Mouse (Mus musculus) intestine, postnatal 0 days (tissue): ENCODE measurements around the gene Sh3bgr. TPM values are rescaled to one million over a fixed set of nuclear protein-coding genes. Genes with fewer than 3 reads are reported as not detected.

ENCODE experiments used
- ATAC-seq: fragments of 200-750 bp; cut with Nextera tagmentation; 2 replicates; pipeline ENCODE4 v1.8.0; 2017; ENCODE audit warnings: mild to moderate bottlenecking, moderate TSS enrichment, moderate library complexity
- H3K27ac ChIP-seq: fragments of 300-500 bp; sonication (generic); 2 replicates; pipeline ENCODE4 v1.5.1; 2014; ENCODE audit warnings: mild to moderate bottlenecking, low read depth, low read length, moderate library complexity
- H3K27me3 ChIP-seq: fragments of 300-500 bp; sonication (generic); replicated peaks from 2 replicates; pipeline ENCODE4 v1.6.1; 2014; ENCODE audit warnings: low read length, mixed read lengths; ENCODE audit not compliant: control insufficient read depth, insufficient read depth
- H3K36me3 ChIP-seq: fragments of 300-500 bp; sonication (generic); 2 replicates; pipeline ENCODE4 v1.6.1; 2014; ENCODE audit warnings: mild to moderate bottlenecking, moderate library complexity; ENCODE audit not compliant: control insufficient read depth, insufficient read depth
- H3K4me1 ChIP-seq: fragments of 300-500 bp; sonication (generic); replicated peaks from 2 replicates; pipeline ENCODE4 v1.6.1; 2014; ENCODE audit warnings: antibody characterized with exemption, low read length, mixed read lengths; ENCODE audit not compliant: control insufficient read depth, insufficient read depth
- H3K4me2 ChIP-seq: fragments of 300-500 bp; sonication (generic); replicated peaks from 2 replicates; pipeline ENCODE4 v1.6.1; 2014; ENCODE audit warnings: low read depth, mild to moderate bottlenecking, moderate library complexity
- H3K4me3 ChIP-seq: fragments of 300-500 bp; sonication (generic); 2 replicates; pipeline ENCODE4 v1.5.1; 2014; ENCODE audit warnings: low read depth, low read length
- H3K9ac ChIP-seq: fragments of 300-500 bp; sonication (generic); 2 replicates; pipeline ENCODE4 v1.6.1; 2014; ENCODE audit warnings: mild to moderate bottlenecking, low read depth, low read length
- H3K9me3 ChIP-seq: fragments of 300-500 bp; sonication (generic); 2 replicates; pipeline ENCODE4 v1.6.1; 2016; ENCODE audit warnings: mixed run types; ENCODE audit not compliant: control insufficient read depth
- CTCF ChIP-seq: sonication (generic); IDR thresholded peaks from 2 replicates; pipeline ENCODE4 v1.5.1; 2016; ENCODE audit warnings: low read depth, mild to moderate bottlenecking, control low read depth, antibody characterized with exemption, moderate library complexity
- WGBS: fragments of 180-500 bp; shearing (Covaris S2); extraction: QIAGEN DNeasy Blood & Tissue Kit; methylation state at CpG from one replicate; pipeline ENCODE4 v1.1.7; 2014; 5-methylcytosine and 5-hydroxymethylcytosine counted together
- polyA plus RNA-seq: library from polyadenylated mRNA; unstranded; fragments of >200 nt; fragmentation: Nextera tagmentation; extraction: Ambion mirVana; gene quantifications from 2 replicates; pipeline ENCODE4 v1.2.1, GENCODE M21; 2015

Gene Sh3bgr
- polyA plus RNA-seq, 1 experiment from 2014 or later: 25.6 TPM

GRCm38 (mm10) chr16:96221959-96222358 lies 21.7 kb downstream of the Sh3bgr start:
- ATAC-seq: no peak
- TF ChIP-seq CTCF: no peak
- whole genome bisulfite sequencing: 80% methylated on average over 3 of the region's 3 CpGs

GRCm38 (mm10) chr16:96222452-96222851 lies 22.2 kb downstream of the Sh3bgr start:
- Histone ChIP-seq H3K27ac (no peak overlapping the region), H3K4me3 (no peak overlapping the region), H3K27me3 (no peaks in the 10 kb centered on the region), H3K36me3 (no peaks in the 10 kb centered on the region), H3K4me1 (no peaks in the 10 kb centered on the region), H3K9ac (no peak overlapping the region), H3K9me3 (no peaks in the 10 kb centered on the region), H3K4me2 (no peak overlapping the region)
- ATAC-seq: no peak
- WGBS: 79% methylated on average over 1 of the region's 1 CpGs
- TF ChIP-seq CTCF: no peak

More at GRCm38 (mm10) chr16:96221959-96222358, 21.7 kb downstream of the Sh3bgr start:
- no peak overlapping the region for H3K9ac ChIP-seq
- no peak overlapping the region for H3K4me2 ChIP-seq
- no peaks in the 10 kb centered on the region for H3K4me1 ChIP-seq
- no peaks in the 10 kb centered on the region for H3K36me3 ChIP-seq
- no peaks in the 10 kb centered on the region for H3K27me3 ChIP-seq
- no peak overlapping the region for H3K4me3 ChIP-seq
- no peak overlapping the region for H3K27ac ChIP-seq
- H3K9me3 ChIP-seq: no peaks in the 10 kb centered on the region

- 39% methylated on average over 13 of the region's 13 CpGs for WGBS
- no peaks in the 10 kb centered on the region for H3K36me3 ChIP-seq
- H3K9me3 ChIP-seq: no peaks in the 10 kb centered on the region
- ATAC-seq: no peak
- no peak for TF ChIP-seq CTCF
- H3K9ac ChIP-seq: no peak overlapping the region
- no peak overlapping the region for H3K4me3 ChIP-seq
- no peak overlapping the region for H3K4me2 ChIP-seq
- no peak overlapping the region for H3K27ac ChIP-seq
- H3K27me3 ChIP-seq: no peaks in the 10 kb centered on the region
- no peaks in the 10 kb centered on the region for H3K4me1 ChIP-seq
Observed at GRCm38 (mm10) chr16:96228438-96228837, 28.2 kb downstream of the Sh3bgr start.

- Histone ChIP-seq H3K27ac (no peak overlapping the region), H3K9me3 (no peaks in the 10 kb centered on the region), H3K27me3 (no peaks in the 10 kb centered on the region), H3K4me2 (no peak overlapping the region), H3K9ac (no peak overlapping the region), H3K4me1 (no peaks in the 10 kb centered on the region), H3K4me3 (no peak overlapping the region), H3K36me3 (no peaks in the 10 kb centered on the region)
- WGBS: 70% methylated on average over 8 of the region's 8 CpGs
- no peak for ATAC-seq
- no peak for TF ChIP-seq CTCF
Observed at GRCm38 (mm10) chr16:96229044-96229555, 28.9 kb downstream of the Sh3bgr start.

- peak; percentile 61; the same call in 1 of the 2 replicates for ATAC-seq
- no peak overlapping the region for H3K27ac ChIP-seq
- no peaks in the 10 kb centered on the region for H3K4me1 ChIP-seq
- H3K4me2 ChIP-seq: no peak overlapping the region
- no peaks in the 10 kb centered on the region for H3K36me3 ChIP-seq
- WGBS: 29% methylated on average over 11 of the region's 11 CpGs
- no peaks in the 10 kb centered on the region for H3K9me3 ChIP-seq
- TF ChIP-seq CTCF: peak; percentile 95
- no peak overlapping the region for H3K9ac ChIP-seq
- no peak overlapping the region for H3K4me3 ChIP-seq
- no peaks in the 10 kb centered on the region for H3K27me3 ChIP-seq
Observed at GRCm38 (mm10) chr16:96230411-96230810, 30.2 kb downstream of the Sh3bgr start.

- WGBS: 94% methylated on average over 4 of the region's 4 CpGs
Observed at GRCm38 (mm10) chr16:96231251-96231650, 31.0 kb downstream of the Sh3bgr start.

GRCm38 (mm10) chr16:96231974-96232373 lies 31.7 kb downstream of the Sh3bgr start:
- H3K9me3 ChIP-seq: no peaks in the 10 kb centered on the region
- no peak overlapping the region for H3K27ac ChIP-seq
- no peak overlapping the region for H3K9ac ChIP-seq
- TF ChIP-seq CTCF: no peak
- H3K4me3 ChIP-seq: no peak overlapping the region
- 86% methylated on average over 8 of the region's 8 CpGs for WGBS
- no peak overlapping the region for H3K4me2 ChIP-seq
- no peaks in the 10 kb centered on the region for H3K36me3 ChIP-seq
- ATAC-seq: no peak
- H3K4me1 ChIP-seq: no peaks in the 10 kb centered on the region
- H3K27me3 ChIP-seq: no peaks in the 10 kb centered on the region

More at GRCm38 (mm10) chr16:96231251-96231650, 31.0 kb downstream of the Sh3bgr start:
- no peaks in the 10 kb centered on the region for H3K36me3 ChIP-seq
- no peak overlapping the region for H3K9ac ChIP-seq
- H3K4me2 ChIP-seq: no peak overlapping the region
- no peaks in the 10 kb centered on the region for H3K9me3 ChIP-seq
- no peak overlapping the region for H3K4me3 ChIP-seq
- TF ChIP-seq CTCF: no peak
- H3K4me1 ChIP-seq: no peaks in the 10 kb centered on the region
- ATAC-seq: no peak
- H3K27ac ChIP-seq: no peak overlapping the region
- no peaks in the 10 kb centered on the region for H3K27me3 ChIP-seq
